Mouse (Mus musculus) cerebral cortex, adult 2 months (tissue): ENCODE measurements around the gene Slc25a45.

Experiments
- WGBS: fragments of 180-500 bp; shearing (Covaris S2); methylation state at CpG from one replicate; pipeline ENCODE4 v1.1.7; 2018; 5-methylcytosine and 5-hydroxymethylcytosine counted together

Gene Slc25a45

GRCm38 (mm10) chr19:5852035-5852722 lies 25.4 kb upstream of the Slc25a45 start:
- 85% methylated on average over 12 of the region's 12 CpGs for WGBS

- 68% methylated on average over 9 of the region's 9 CpGs for WGBS
Observed at GRCm38 (mm10) chr19:5856604-5857003, 21.0 kb upstream of the Slc25a45 start.

GRCm38 (mm10) chr19:5862335-5863085 lies 15.1 kb upstream of the Slc25a45 start:
- 91% methylated on average over 14 of the region's 14 CpGs for WGBS

- 100% methylated on average over 5 of the region's 5 CpGs for WGBS
Observed at GRCm38 (mm10) chr19:5863776-5864175, 13.8 kb upstream of the Slc25a45 start.

- 92% methylated on average over 20 of the region's 20 CpGs for WGBS
Observed at GRCm38 (mm10) chr19:5864710-5865398, 12.8 kb upstream of the Slc25a45 start.

- 92% methylated on average over 6 of the region's 6 CpGs for WGBS
Observed at GRCm38 (mm10) chr19:5868096-5868495, 9.5 kb upstream of the Slc25a45 start.

- 34% methylated on average over 7 of the region's 7 CpGs for WGBS
Observed at GRCm38 (mm10) chr19:5871273-5871672, 6.3 kb upstream of the Slc25a45 start.

- WGBS = 61% methylated on average over 6 of the region's 6 CpGs
Observed at GRCm38 (mm10) chr19:5871683-5872082, 5.9 kb upstream of the Slc25a45 start.

- 77% methylated on average over 4 of the region's 4 CpGs for WGBS
Observed at GRCm38 (mm10) chr19:5872528-5872927, 5.1 kb upstream of the Slc25a45 start.

GRCm38 (mm10) chr19:5872931-5873556 lies 4.6 kb upstream of the Slc25a45 start:
- 89% methylated on average over 19 of the region's 19 CpGs for WGBS

GRCm38 (mm10) chr19:5874391-5874968 lies 3.1 kb upstream of the Slc25a45 start:
- WGBS = 6% methylated on average over 13 of the region's 13 CpGs

- WGBS = 0% methylated on average over 37 of the region's 37 CpGs
Observed at GRCm38 (mm10) chr19:5874969-5875480, 2.6 kb upstream of the Slc25a45 start, which contains the start of gene Frmd8. TSS of gene Frmd8 (minus strand) at chr19:5875274.

GRCm38 (mm10) chr19:5878362-5878722 lies 734 bp downstream of the Slc25a45 start:
- 48% methylated on average over 7 of the region's 7 CpGs for WGBS

GRCm38 (mm10) chr19:5878916-5879315 lies 1.3 kb downstream of the Slc25a45 start:
- 77% methylated on average over 3 of the region's 3 CpGs for WGBS

GRCm38 (mm10) chr19:5879735-5880134 lies 2.1 kb downstream of the Slc25a45 start:
- WGBS = 92% methylated on average over 7 of the region's 7 CpGs

- 93% methylated on average over 6 of the region's 6 CpGs for WGBS
Observed at GRCm38 (mm10) chr19:5881155-5881554, 3.5 kb downstream of the Slc25a45 start.

- 65% methylated on average over 5 of the region's 5 CpGs for WGBS
Observed at GRCm38 (mm10) chr19:5882079-5882478, 4.5 kb downstream of the Slc25a45 start.

GRCm38 (mm10) chr19:5883935-5884334 lies 6.3 kb downstream of the Slc25a45 start:
- 92% methylated on average over 1 of the region's 1 CpGs for WGBS

- WGBS = 49% methylated on average over 4 of the region's 4 CpGs
Observed at GRCm38 (mm10) chr19:5885838-5886237, 8.2 kb downstream of the Slc25a45 start.

- WGBS = 78% methylated on average over 3 of the region's 3 CpGs
Observed at GRCm38 (mm10) chr19:5887234-5887815, 9.7 kb downstream of the Slc25a45 start.

- 78% methylated on average over 4 of the region's 4 CpGs for WGBS
Observed at GRCm38 (mm10) chr19:5889211-5889610, 11.6 kb downstream of the Slc25a45 start.
